Mouse (Mus musculus) right cerebral cortex, postnatal 36 days (tissue): ENCODE data around the gene Plin3.

ENCODE experiments used
- DNase-seq, 2 experiments: peaks; one replicate each; pipeline ENCODE4 v3.0.0; 2022; ENCODE audit warnings: low spot score in 2 of 2, mixed read lengths in 1 of 2

Gene Plin3

GRCm38 (mm10) chr17:56302363-56302996 lies 9.8 kb upstream of the Plin3 start:
- DNase-seq: no peak

GRCm38 (mm10) chr17:56300186-56300585 lies 7.5 kb upstream of the Plin3 start, which contains the start of gene Arrdc5:
Arrdc5 (minus strand) TSS chr17:56300286.
- DNase-seq: no peak

DNA sequence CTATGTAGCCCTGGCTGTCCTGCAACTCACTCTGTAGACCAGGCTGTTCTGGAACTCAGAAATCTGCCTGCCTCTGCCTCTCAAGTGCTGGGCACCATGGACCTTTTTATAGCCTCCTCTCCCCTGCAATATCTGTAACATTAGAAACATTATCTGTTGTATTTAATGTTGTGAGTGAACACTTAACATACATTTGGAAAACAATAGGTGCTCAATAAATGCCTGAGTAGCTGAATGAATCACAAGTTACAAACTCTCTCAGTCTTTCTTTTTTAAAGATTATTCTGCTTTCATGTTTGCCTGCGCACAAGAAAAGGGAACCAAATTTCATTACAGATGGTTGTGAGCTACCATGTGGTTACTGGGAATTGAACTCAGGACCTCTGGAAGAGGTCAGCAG lies 5.6 kb upstream of the Plin3 start:
- DNase-seq: no peak

DNA sequence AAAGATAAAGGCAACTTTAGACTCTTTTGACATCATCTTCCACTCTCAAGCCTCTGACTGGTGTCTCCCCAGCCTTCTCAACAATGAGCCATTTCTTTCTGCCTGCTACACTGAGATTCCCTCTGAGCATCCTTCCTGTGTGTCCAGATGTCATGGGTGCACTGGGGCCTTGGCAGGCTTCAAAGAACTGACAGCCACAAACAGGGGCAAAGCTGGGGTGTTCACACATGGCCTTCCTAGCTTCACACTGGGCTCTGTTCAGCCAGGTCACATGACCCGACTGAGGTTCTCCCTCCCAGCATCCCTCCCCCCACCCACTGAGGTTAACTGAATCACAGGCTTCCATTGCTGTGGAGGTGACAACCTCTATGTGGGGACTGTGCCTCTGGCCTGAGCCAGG lies 3.5 kb upstream of the Plin3 start:
- no peak for DNase-seq

GRCm38 (mm10) chr17:56294241-56294640 lies 1.6 kb upstream of the Plin3 start:
- DNase-seq: no peak

DNA sequence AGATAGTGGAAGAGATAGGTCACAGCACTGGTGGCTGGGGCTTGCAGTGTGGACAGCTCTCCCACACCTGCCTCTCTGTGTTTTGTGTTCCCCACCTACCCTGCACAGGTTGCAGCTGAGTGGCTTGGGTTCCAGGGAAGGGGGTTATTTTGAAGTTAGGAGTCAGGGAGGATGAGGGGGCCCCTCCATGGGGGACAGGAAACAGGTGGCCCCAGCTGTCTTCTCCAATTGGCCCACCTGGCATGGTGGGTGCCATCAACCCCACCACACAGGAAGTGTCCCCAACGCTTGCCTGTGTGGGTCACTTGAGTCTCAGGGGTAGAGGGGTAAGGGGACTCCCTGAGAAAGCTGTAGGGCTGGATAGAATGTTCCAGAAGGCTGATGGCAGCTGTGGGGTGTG lies 618 bp upstream of the Plin3 start:
- DNase-seq: no peak

DNA sequence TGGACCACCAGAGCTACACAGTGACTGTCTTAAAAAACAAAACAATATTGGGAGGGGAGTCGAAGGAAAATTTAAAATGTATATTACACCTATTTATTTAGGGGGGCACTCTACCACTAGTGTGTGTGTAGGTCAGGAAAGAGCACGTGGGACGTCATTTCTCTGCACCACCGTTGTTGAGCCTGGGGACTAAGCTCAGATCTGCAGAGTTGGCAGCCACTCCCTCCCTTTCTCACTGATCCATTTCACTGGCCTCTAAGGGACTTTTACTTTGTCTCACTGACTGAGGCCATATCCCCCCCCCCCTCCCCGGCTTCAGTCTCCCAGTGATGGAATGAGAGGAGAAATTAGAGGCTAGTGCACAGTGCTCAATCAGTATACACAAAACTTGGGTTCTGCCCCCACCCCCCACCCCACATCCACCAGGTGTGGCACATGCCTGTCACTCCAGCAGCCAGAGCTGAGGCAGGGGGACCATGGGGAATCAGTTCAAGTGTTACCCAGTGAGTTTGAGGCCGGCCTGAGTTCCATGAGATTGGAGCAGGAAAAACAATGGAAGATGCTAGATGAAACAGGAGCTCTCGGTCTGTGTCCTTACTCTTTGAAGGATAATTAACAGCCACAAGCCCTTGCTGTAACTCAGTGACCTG lies 722 bp downstream of the Plin3 start:
- DNase-seq: no peak

GRCm38 (mm10) chr17:56291171-56291511 lies 1.5 kb downstream of the Plin3 start:
- peak in 1 of 2 experiments; percentile 38 for DNase-seq

- peak in 1 of 2 experiments; percentile 58 for DNase-seq
Measured at GRCm38 (mm10) chr17:56290388-56291170, 2.1 kb downstream of the Plin3 start.

DNA sequence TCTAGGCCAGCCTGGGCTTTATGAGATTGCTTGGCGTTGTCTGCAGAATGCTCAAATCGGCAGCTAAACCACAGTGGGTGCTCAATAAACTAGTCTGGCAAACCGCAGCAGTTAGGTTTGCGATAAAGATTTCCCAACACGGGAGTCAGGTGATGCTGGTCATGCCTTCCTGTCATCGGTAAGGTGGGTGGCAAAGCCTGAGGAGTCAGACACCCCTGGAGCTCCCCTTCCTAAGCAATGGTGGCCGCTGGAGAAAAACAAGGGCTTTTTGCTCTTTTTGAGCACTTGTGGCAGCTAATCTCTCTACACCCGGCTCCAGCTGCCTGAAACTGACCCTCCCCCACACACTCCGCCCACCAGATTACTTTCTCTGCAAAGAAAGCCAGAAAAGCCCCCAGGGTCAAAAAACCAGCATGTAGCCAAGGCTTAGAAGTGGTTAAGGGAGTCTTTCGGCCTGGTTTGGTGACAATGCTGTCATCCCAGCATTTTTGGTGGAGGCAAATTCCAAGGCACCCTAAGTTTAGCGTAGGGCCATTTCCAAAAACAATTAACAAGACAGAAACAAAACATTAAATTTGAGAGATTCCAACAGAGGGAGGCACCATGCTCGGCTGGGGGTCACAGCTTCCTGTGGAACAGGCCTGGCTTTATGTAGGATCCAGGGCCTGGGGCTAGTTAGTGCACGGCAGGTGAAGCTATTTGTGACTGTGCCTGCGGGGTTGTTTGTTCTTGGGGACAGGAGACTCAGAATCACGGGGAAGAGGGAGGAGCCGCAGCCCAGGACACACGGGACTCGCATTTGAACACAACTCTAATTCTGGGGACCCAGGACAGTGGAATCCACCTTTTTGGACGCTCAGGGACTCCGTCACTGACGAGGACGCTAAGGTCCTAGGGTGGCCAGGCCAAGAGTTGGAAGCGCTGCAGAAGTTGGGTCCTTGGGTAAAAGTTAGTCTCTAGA lies 3.0 kb downstream of the Plin3 start:
- no peak for DNase-seq

GRCm38 (mm10) chr17:56288866-56289265 lies 3.8 kb downstream of the Plin3 start:
- no peak for DNase-seq

DNA sequence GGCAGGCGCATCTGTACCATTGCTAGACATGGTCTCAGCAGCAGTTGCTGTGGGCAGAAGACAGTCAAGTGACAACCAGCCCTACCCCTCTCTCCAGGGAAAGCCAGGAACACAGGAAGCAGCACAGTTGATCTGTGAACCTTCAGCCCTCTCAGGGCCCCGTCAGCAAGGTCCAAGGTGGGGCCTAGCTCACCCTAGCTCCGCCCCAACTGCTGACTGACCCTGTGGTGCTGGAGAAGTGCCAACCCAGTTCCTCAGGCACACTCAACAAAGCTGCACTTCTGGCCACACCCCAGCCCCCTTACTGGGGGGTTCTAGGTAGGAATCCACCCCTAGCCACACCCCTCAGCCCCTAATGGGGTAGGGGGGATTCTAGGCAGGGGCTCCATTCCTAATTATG lies 4.8 kb downstream of the Plin3 start:
- no peak for DNase-seq

GRCm38 (mm10) chr17:56285995-56286394 lies 6.7 kb downstream of the Plin3 start:
- no peak for DNase-seq

GRCm38 (mm10) chr17:56283316-56283715 lies 9.4 kb downstream of the Plin3 start:
- peak; percentile 51 to 78 for DNase-seq

DNA sequence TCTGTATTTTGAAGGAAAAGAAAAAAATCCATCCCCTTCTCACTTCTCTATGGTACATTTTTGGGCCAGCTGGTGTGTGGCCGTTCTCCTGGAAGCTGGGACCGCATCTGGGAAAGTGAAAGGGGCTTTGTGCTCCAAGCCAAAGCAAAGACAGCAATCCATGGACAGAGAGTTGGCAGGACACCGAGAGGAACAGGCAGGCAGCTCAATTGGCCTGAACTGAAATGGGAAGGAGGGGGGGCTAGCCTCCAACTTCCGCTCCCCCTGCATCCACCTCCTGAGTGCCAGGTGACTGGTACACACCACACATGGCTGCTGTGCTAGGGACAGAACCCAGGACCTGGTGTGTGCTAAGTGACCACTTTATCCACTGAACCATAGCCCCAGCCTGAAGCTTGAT lies 9.9 kb downstream of the Plin3 start:
- no peak for DNase-seq

DNA sequence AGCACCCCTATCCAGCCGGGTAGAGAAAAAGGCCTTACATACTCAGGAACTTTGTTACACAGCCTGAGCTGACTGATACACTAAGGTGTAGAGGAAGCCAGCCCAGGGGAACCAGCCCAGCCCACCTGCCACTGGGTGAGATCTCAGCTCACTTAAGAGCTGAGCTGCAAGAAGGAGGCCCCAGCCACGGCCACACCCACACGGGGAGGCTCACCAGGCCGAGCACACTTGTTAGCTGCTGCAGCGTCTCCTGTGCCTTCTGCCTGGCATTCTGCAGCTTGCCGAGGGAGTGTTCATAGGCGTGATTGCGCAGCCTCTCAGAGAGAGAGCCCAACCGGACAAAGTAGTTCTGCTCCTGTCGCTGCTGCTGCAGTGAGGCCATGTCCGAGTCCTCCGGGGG lies 11.5 kb downstream of the Plin3 start:
- no peak for DNase-seq

DNA sequence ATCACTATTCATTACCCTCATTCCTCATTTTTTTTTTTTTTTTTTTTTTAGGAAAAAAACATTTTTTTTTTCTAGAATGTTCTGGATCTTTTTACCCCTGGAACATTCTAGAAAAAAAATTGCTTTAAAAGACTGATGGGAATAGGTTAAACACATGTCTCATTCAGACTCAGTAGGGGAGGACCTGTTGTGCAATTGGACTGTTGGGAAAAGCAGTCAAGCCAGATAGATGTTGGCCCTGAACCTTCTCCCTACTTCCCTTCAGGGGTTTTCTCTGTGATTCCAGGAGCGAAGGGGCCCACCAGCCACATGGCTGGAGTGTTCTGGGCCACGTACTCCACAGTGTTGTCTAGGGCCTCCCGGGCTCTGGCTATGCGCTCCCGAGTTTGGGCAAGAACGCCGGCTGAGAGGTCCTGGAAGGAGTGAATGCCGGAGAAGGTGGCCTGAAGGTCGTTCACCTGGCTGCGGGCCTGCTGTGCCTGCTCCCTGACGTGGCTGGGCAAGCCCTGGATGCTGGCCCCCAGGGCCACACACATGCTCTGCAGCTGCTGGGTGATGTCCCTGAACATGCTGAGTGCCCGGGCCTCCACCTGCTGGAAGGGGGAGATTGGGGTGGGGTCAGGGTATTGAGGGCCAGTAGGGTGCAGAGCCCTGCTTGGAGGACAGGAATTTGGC lies 13.1 kb downstream of the Plin3 start:
- DNase-seq: no peak

GRCm38 (mm10) chr17:56278340-56278739 lies 14.3 kb downstream of the Plin3 start:
- no peak for DNase-seq

GRCm38 (mm10) chr17:56277567-56277893 lies 15.1 kb downstream of the Plin3 start:
- no peak for DNase-seq

DNA sequence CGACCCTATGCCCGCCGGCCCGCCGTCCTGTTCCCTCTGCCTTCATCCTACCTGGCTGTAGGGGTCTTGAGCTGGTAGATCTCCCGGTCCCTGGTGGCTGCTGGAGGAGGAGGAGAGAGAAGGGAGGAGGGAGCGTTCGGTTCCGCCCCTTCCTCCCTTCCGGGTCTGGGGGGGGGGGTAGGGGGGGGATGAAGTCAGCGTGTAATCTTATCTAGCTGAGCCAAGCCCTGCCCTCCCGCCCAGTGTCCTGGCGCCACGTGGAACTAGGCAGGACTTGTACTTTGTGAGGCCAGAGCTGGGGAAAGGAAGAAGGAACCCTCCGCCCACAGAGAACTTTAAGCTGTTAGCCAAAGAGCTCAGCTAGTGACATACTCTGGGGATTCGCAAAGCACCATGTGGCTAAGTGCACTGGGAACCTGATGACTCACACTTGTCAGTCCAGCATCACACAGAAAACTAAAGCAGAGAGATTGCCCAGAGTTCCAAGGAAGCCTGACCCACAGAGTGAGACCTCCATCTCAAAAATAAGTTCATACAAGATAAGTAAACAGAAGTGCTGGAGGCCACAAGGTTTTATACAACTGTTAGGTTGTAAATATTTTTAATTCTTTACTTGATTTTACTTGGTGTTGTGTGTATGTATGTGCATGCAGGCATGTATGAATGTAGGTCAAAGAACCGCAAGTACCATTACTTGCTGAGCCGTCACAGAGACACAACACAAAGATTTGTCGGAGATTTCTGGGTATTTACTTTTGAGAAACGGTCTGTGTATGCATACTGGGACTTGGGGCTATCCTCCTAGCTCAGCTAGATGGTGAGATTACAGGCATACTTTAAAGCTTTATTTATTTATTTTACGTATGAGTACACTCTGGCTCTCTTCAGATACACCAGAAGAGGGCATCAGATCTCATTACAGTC lies 15.8 kb downstream of the Plin3 start, which contains the start of gene Ticam1:
Ticam1 (minus strand) TSS at position 144 of the 924 bp plus-strand sequence.
- peak; percentile 81 to 83 for DNase-seq
